Mouse (Mus musculus) gastrocnemius, postnatal 14 days (tissue): ENCODE data around the gene Galc. TPM values are rescaled to one million over a fixed set of nuclear protein-coding genes. Genes with fewer than 3 reads are reported as not detected.

Source experiments
- DNase-seq: peaks from one replicate; pipeline ENCODE4 v3.0.0; 2021; ENCODE audit warnings: mixed read lengths
- intact Hi-C: fragments of 180-260 bp; cut with DNase I; formaldehyde crosslinking; loops from one replicate; pipeline ENCODE4 v1.15.1; 2025; ENCODE audit warnings: low total_unique reads
- total RNA-seq, 2 experiments: library from RNA; stranded (reverse); gene quantifications; 2 replicates each; pipeline ENCODE4 v1.2.3; 2021

Gene Galc
- total RNA-seq, 2 experiments from 2014 or later: 3.5 to 3.6 TPM

GRCm38 (mm10) chr12:98197401-98197800 lies 61.9 kb downstream of the Galc start:
- no peak for DNase-seq
- intact Hi-C loops: no loop called here

DNA sequence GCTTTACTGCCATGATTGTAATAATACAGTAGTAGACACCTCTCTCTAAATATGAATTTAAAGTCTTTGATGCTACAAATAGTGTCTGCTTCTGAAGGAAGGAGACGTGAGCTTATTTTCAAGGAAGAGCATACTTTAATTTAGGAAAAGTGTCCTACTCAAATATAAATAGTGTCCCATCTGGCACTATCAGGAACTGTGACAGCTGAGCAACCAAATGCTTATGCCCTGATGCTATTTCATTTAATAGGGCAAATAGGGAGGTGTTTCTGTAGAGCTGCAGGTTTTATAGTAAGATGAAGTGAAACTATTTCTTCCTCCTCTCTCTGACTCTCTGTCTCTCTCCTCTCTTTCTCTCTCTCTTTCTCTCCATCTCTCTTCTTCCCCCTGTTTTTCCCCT lies 69.1 kb downstream of the Galc start:
- intact Hi-C loops: no loop called here
- no peak for DNase-seq

- intact Hi-C loops: no loop called here
- DNase-seq: no peak
Measured at GRCm38 (mm10) chr12:98189096-98189495, 70.2 kb downstream of the Galc start.

DNA sequence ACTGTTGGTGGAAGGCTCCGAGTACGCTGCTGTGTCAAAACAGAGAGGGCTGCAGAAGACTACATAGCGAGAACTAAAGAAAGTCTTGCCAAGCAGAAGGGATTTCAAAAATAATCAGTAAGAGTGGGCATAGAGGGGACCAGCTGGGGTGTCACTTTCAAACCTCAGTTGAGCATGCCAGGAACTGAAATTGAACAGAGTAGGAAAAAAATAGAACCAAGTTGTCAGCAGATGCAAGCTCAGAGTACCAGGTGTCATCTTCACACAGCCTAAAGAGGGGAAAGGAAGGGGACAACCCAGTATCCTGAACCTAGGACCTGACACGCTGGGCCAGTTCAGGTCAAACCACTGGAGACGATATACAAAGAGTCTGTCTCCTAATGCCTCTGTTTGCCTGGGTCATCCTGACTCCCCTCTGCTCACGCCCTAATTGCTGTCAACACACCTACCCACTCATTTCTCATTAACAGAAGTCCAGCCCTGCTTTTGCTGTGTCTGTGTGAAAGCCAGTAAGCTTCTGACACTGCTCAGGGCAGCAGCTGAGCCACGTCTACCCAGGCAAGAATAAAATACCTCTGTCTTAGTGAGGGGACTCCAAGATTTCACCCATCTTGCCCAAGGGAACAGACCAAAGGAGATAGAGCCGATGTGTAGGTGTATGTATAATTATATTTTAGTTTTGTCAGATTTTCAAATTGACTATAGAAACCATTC lies 71.9 kb downstream of the Galc start:
- intact Hi-C loops: no loop called here
- no peak for DNase-seq

DNA sequence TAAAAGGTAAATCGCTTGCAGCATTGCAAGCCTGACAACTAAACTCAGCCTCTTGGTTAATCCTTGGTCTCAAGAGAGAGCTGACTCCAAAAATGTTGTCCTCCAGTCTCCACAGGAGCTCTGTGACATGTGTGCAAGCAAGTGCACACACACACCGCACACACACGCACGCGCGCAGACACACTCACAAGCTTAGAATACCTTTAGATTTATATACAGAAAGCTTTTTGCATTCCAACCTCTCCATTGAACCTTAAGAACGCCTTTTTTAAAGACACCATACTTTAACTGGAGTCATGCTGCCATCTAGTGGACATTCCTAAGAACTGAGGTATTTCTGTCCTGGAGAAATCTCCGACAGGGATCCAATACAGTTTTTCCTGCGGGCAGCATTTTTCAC lies 77.5 kb downstream of the Galc start:
- intact Hi-C loops: no loop called here
- no peak for DNase-seq

DNA sequence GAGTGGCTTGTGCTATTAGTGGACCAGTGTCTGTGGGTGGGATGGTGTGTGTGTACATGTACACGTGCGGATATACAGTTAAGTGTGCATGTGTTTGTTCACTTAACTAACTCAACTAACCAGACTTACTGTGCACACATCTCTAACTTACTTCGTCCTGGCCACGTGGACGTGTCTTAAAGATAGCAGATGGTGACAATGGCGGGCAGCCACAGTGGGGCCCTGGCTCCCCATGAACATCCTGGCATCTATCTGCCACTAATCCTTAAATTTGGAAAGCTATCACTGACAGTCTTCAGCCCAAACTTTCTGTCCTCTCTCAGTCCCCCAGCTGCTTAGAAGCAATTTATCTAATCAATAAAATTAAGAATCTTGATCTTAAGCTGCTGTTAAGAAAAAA lies 78.5 kb downstream of the Galc start:
- no peak for DNase-seq
- intact Hi-C loops: no loop called here

- intact Hi-C loops: no loop called here
Measured at GRCm38 (mm10) chr12:98180235-98180800, 78.9 kb downstream of the Galc start.

DNA sequence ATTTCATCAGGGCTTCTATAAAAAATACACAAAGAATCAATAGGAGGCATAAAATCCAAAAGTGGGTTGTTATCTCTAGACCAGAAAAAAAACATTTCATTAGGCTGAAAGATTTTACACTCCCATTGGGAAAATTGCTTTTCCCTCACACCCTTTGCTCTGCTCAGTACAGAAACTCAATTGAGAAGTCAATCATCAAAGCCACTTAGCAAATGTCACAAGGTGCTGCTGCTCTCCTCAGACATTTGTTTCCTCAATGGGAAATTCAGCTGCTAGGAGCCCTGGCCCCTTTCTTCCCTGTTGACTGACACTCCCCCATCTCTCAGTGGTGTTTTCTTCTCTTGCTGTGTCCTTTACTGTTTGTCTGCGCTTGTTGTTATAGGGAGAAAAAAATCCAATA lies 79.8 kb downstream of the Galc start:
- DNase-seq: no peak
- intact Hi-C loops: no loop called here

More at GRCm38 (mm10) chr12:98180235-98180800, 78.9 kb downstream of the Galc start:
- no peak for DNase-seq

DNA sequence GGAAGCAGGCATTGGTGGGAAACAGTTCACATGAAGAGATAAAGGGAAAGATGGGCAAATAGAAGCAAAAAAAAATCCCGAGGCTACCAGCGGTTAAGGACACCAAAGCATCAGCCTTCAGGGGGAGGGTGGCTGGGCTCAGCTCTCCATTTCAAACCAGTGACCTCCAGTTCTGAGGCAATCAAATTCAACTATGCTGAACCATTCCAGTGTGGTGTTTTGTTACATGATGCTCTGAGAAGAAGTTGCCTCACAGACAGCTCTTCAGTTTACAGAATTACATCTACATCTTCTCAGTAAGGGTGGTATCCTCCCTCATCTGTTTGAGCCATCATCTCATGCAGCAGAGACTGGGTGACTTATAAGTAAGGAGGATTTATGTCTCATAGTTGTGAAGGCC lies 82.6 kb downstream of the Galc start:
- no peak for DNase-seq
- intact Hi-C loops: no loop called here

DNA sequence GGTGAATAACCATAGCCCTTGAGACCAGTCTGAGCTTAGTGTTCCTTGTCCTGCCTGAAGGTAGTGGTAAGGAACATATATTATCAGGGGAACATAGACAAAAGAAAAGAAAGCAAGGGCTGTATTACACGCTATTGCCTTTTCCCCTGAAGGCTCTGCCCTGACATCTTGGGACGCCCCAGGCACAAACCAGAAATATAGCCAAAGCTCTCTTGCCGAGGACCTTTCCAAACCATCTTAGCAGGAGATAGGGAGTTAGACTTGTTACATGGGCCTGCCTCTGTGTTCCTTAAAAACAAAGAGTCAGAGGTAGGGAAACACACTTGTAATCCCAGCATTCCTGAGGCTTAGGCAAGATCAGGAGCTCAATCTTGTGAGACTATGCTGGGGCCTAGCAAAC lies 97.4 kb downstream of the Galc start:
- intact Hi-C loops: no loop called here
- DNase-seq: no peak

DNA sequence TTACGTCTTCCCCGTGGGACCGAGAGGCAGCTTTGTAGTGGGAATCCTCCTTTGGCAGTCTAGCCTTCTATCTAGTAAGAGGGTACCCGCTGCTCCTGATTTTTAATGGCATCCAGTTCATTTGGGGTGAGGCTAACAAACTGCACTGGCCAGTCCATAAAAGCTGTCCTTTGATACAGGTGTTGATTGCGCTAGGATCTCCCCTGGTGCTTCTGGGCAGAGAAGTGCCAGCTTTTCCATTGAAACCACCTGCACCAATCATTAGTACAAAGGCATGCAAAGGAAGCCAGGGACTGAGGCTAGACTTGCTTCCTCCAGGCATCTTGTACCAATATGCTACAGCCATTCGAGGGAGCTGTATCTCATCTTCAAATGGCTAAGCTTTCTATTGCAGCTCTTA lies 98.4 kb downstream of the Galc start:
- DNase-seq: no peak
- intact Hi-C loops: no loop called here

Other genes with a start within 250 kb of the Galc start
- under 1 TPM; 0.10 to 0.24 TPM for gene Gpr65, start 9.2 kb upstream of the Galc start, total RNA-seq